Mouse (Mus musculus): Measurements from ENCODE around the gene Dnah2.

GRCm38 (mm10) chr11:69580572-69581146 lies 31.7 kb upstream of the Dnah2 start:
- TF ChIP-seq CTCF (IDR thresholded peaks at IDR 0.05; ENCODE audit: low read depth) = no peak
- TF ChIP-seq EP300 (IDR thresholded peaks at IDR 0.05; ENCODE audit: low read depth) = no peak

Data from liver, embryonic 14.5 days (tissue).